Mouse (Mus musculus) adipose tissue, adult 10 weeks (tissue): Measurements from ENCODE around the gene Lypd6b. TPM values are rescaled to one million over a fixed set of nuclear protein-coding genes. Genes with fewer than 3 reads are reported as not detected.

Source experiments
- polyA plus RNA-seq: library from polyadenylated mRNA; stranded (reverse); fragments of 350-450 nt; fragmentation: Illumina TruSeq; extraction: RNeasy Lipid Tissue Mini Kit (QIAGEN cat#74804); gene quantifications from one replicate; pipeline ENCODE4 v1.2.3, GENCODE M21; 2014; ENCODE audit warnings: low read depth, low replicate concordance

The Lypd6b gene
- 0.93 TPM for polyA plus RNA-seq

DNA sequence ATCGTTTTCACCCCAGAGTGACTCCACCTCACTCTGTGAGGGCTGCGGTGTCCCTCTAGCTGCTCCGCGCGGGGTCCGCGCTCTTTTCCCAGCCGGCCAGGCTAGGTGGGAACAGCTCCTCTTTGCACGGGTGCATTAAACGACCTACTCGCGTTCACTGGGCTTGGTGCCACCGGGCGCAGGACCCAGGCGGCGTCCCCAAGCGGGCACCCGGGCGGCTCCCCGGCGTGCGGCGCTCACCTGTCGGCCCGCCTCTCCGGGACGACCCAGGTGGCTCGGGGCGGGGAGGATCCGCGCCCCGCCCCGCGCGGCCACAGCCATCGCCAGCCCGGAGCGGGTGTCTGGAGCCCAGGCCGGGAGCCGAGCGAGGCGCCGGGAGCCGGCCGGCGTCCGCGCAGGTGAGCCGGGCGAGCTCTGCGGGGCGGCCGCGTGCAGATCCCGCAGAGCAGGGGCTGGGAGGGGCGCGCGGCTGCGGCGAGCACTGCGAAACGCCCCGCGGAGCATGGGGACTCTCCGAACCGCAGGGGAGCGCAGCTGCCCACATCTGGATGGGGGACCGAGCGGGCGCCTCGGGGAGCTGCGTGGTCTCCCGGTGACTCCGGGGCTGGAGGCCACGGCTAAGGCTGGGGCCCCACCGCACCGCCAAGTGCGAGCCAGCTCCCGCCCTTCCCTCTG, at the start of gene Lypd6b:
TSS of gene Lypd6b (plus strand) at position 313 of the 675 bp plus-strand sequence.

Other genes with a start within 250 kb of the Lypd6b start
- 3.8 TPM for gene Kif5c, start 168.4 kb upstream of the Lypd6b start, polyA plus RNA-seq